Mouse (Mus musculus) midbrain, embryonic 14.5 days (tissue): ENCODE measurements around the gene Npas2. TPM values are rescaled to one million over a fixed set of nuclear protein-coding genes. Genes with fewer than 3 reads are reported as not detected.

Source experiments
- ATAC-seq: fragments of 200-750 bp; cut with Nextera tagmentation; 2 replicates; pipeline ENCODE4 v1.8.0; 2017; ENCODE audit warnings: moderate number of reproducible peaks, moderate library complexity; ENCODE audit not compliant: low FRiP score, low TSS enrichment
- DNase-seq: peaks from one replicate; pipeline ENCODE4 v3.0.0-alpha.2; 2015
- H3K27ac ChIP-seq: fragments of 300-500 bp; sonication (generic); replicated peaks from 2 replicates; pipeline ENCODE4 v1.5.1; 2014; ENCODE audit warnings: mild to moderate bottlenecking, low read depth, low read length, moderate library complexity
- H3K27me3 ChIP-seq: fragments of 300-500 bp; sonication (generic); 2 replicates; pipeline ENCODE4 v1.6.1; 2014; ENCODE audit warnings: low read length, control low read depth, mixed read lengths; ENCODE audit not compliant: control insufficient read depth, insufficient read depth
- H3K36me3 ChIP-seq: fragments of 300-500 bp; sonication (generic); 2 replicates; pipeline ENCODE4 v1.6.1; 2014; ENCODE audit warnings: low read length, control low read depth; ENCODE audit not compliant: control insufficient read depth, insufficient read depth
- H3K4me1 ChIP-seq: fragments of 300-500 bp; sonication (generic); 2 replicates; pipeline ENCODE4 v1.6.1; 2014; ENCODE audit warnings: mild to moderate bottlenecking, antibody characterized with exemption, low read length, control low read depth; ENCODE audit not compliant: control insufficient read depth, insufficient read depth
- H3K4me2 ChIP-seq: fragments of 300-500 bp; sonication (generic); 2 replicates; pipeline ENCODE4 v1.6.1; 2014; ENCODE audit warnings: mild to moderate bottlenecking, low read length, moderate library complexity
- H3K4me3 ChIP-seq: fragments of 300-500 bp; sonication (generic); replicated peaks from 2 replicates; pipeline ENCODE4 v1.5.1; 2014; ENCODE audit warnings: low read depth, low read length
- H3K9ac ChIP-seq: fragments of 300-500 bp; sonication (generic); replicated peaks from 2 replicates; pipeline ENCODE4 v1.6.1; 2014; ENCODE audit warnings: mild to moderate bottlenecking, low read length, moderate library complexity
- H3K9me3 ChIP-seq: fragments of 300-500 bp; sonication (generic); 2 replicates; pipeline ENCODE4 v1.6.1; 2016; ENCODE audit warnings: low read length, control low read depth, mixed read lengths; ENCODE audit not compliant: control insufficient read depth
- WGBS: fragments of 180-500 bp; shearing (Covaris S2); extraction: QIAGEN DNeasy Blood & Tissue Kit; methylation state at CpG from one replicate; pipeline ENCODE4 v1.1.7; 2014; 5-methylcytosine and 5-hydroxymethylcytosine counted together
- polyA plus RNA-seq: library from polyadenylated mRNA; unstranded; fragments of >200 nt; fragmentation: Nextera tagmentation; extraction: Ambion mirVana; gene quantifications from 2 replicates; pipeline ENCODE4 v1.2.1, GENCODE M21; 2014

The Npas2 gene
- polyA plus RNA-seq, 1 experiment from 2014 or later, result 0.33 TPM

DNA sequence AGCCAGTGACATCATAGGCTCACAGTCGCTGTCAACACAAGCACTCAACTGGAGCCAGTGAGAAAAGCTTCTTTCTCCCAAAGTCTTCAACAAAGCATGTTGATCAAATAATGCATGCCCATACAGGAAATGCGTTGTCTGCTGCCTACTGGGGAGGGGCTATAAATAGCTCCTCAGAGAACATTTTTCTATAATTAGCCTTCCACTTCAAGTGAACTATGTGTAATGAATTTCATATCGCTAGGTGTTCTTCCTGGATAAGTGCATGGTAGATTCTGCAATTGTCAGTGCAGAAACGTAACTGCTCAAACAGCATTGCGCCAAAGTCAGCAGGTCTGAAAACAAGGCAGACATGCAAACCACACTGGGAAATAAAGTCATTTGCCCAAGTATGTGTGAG lies 7.7 kb upstream of the Npas2 start:
- Histone ChIP-seq H3K27me3 (no peaks in the 10 kb centered on the region), H3K4me1 (no peaks in the 10 kb centered on the region), H3K27ac (no peak overlapping the region), H3K4me2 (no peak overlapping the region), H3K9ac (no peak overlapping the region), H3K9me3 (no peaks in the 10 kb centered on the region), H3K4me3 (no peak overlapping the region), H3K36me3 (no peaks in the 10 kb centered on the region)
- WGBS, result 86% methylated on average over 5 of the region's 5 CpGs
- DNase-seq (no peak), ATAC-seq (no peak)

DNA sequence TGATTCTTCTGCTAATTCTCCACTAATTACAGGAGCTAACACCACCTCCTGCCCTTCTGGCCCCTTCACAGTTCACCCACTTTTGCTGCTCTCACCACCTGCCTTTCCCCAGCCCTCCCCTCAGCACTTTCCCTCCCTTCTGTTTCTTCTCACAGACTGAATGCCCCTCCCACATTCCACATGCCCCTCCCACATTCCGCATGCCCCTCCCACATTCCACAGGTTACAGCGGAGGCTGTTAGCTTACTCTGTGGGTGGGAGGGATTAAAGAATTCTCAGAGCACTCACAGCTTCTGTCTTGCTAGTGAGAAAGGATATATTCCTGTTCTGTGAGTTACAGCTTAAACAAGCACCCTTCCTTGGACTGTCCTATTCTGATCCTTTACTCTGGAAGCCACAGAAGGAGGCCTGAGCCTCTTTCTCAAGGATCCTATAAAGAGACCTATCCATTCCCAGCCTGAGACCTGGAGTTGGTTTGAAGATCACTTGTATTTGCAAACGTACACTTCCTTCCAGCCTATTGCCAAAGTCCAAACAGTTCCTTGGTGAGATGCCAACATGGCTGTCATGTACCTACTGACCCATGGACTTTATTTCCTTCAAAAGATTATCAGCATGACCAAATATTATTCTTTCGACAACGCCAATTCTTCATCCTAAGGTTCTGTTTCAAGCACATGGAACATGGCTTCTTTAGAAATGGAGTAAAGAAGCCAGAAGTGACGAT lies 6.7 kb upstream of the Npas2 start:
- Histone ChIP-seq H3K4me3 (no peak overlapping the region), H3K4me2 (no peak overlapping the region), H3K4me1 (no peaks in the 10 kb centered on the region), H3K9me3 (no peaks in the 10 kb centered on the region), H3K27me3 (peaks cover 4% of the 10 kb centered on the region; the same call in 1 of the 2 replicates), H3K9ac (no peak overlapping the region), H3K36me3 (no peaks in the 10 kb centered on the region), H3K27ac (no peak overlapping the region)
- no peak for DNase-seq
- no peak for ATAC-seq
- WGBS, result 54% methylated on average over 6 of the region's 6 CpGs

DNA sequence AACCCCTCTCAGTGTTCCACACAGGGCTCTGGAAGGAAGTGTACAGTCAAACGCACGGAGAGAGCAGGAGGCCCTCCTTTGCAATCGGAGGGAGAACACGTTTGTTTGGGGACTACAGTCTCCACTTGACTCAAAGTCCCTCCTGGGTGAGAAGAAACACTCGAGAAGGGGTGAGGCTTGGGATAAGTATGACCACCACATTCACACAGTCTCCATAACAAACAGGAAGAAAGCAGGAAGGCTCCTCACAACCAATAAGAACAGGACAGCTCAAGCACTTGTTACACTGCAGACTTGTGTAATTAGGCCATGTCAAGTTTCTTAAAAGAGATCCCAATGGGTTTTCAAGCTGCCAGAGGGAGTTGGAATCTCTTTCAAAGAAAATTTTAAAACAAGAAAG lies 2.4 kb upstream of the Npas2 start:
- H3K36me3 ChIP-seq, result no peaks in the 10 kb centered on the region
- no peak overlapping the region for H3K4me2 ChIP-seq
- DNase-seq, result no peak
- 0 out of 2 replicates have a peak, but pooled peaks cover 15% of the 10 kb centered on the region for H3K4me1 ChIP-seq
- H3K27ac ChIP-seq, result no peak overlapping the region
- WGBS, result 78% methylated on average over 5 of the region's 5 CpGs
- ATAC-seq, result no peak
- H3K4me3 ChIP-seq, result no peak overlapping the region
- no peak overlapping the region for H3K9ac ChIP-seq
- H3K27me3 ChIP-seq, result peaks cover 44% of the 10 kb centered on the region
- no peaks in the 10 kb centered on the region for H3K9me3 ChIP-seq

DNA sequence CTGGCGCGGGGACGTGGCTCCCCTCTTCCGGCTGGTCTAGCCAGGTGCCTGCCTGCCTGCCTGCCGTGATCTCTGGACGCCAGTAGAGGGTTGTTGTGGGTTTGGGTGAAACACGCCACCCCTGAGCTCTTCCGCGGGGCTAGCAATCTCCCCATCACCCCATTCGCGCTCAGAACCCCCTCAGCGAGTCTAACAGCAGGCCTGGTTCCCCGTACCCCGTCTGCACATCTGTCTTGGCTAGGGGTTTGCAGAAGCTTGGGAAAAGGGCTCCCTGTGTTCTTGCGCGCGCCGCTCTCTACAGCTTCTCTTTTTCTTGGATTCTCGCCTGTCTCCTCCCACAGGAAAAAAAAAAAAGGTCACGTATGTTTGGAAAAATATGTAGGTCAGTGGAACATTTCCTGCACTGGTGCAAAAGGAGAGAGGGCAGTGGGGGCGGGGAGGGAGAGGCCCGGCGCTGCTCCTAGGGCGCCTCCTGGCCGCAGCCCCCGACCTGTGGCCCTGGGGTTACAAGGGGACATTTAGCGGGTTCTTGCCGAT lies 1.0 kb upstream of the Npas2 start:
- 1% methylated on average over 28 of the region's 28 CpGs for WGBS
- no peaks in the 10 kb centered on the region for H3K9me3 ChIP-seq
- H3K27ac ChIP-seq, result no peak overlapping the region
- H3K27me3 ChIP-seq, result peaks cover 53% of the 10 kb centered on the region
- H3K9ac ChIP-seq, result peak overlapping the region; percentile 67; the same call in 1 of the 2 replicates
- no peak for ATAC-seq
- H3K36me3 ChIP-seq, result no peaks in the 10 kb centered on the region
- H3K4me1 ChIP-seq, result 0 out of 2 replicates have a peak, but pooled peaks cover 15% of the 10 kb centered on the region
- H3K4me2 ChIP-seq, result peak overlapping the region; percentile 99
- H3K4me3 ChIP-seq, result peak overlapping the region; percentile 67
- DNase-seq, result peak; percentile 55

DNA sequence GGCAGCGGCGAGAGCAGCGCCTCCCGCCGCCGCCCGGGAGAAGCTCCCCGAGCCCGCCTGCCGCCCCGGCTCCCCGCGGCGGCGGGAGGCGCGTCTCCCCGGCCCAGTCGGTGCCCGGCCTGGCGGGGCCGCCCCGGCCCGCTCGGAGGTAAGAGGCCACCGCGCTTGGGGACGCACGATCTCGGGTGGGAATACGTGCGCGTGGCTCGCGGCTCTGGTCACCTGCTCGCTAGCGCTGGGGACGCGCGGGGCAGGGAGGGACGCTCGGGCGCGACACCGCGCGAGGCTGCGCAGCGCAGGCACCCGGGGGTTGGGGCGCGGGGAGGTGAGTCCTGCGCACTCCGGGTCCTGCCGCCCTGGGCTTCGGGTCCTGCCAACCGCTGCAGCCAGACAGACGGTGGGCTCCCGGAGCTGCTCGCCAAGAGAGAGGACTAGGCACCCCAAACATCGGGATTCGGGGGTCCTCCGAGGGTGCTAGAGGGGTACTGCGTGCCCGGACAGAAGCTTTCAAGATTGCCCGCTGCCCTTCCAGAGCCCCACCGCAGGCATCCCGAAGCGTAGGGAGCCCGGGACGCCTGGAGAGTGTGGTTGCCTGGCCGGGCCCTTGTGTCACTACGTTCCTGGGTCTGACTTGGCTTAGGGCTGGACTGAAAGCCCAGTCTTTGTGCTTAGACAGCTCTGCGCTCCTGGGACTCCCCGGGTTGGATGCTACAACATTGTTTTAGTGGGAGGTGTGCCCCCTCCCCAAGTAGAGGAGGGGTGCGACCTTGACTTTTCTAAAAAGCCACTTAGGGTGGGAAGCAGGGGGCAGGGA lies 538 bp downstream of the Npas2 start:
- H3K4me2 ChIP-seq, result peak overlapping the region; percentile 99
- peaks cover 53% of the 10 kb centered on the region for H3K27me3 ChIP-seq

DNA sequence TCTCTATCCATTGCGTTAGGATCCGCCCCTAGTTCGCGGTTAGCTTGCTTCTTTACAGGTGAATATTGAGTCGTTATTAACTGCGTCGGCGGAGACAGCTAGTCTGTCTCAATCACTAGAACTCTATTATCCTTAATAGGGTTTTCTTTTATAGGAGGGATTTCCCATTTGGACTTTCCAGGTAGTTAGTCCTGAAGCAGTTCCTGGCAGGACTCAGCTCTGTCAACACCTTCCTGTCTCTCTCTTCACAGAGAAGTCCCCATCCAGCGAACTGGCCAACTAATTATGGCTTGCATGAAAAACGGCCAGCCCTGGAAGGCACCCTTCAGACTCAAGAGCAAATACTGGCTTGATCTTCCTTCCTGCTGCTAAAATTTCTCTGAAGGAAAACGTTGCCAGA lies 1.4 kb downstream of the Npas2 start:
- Histone ChIP-seq H3K27me3 (peaks cover 53% of the 10 kb centered on the region), H3K27ac (no peak overlapping the region), H3K4me2 (no peak overlapping the region), H3K9ac (no peak overlapping the region), H3K9me3 (no peaks in the 10 kb centered on the region), H3K4me3 (no peak overlapping the region), H3K4me1 (0 out of 2 replicates have a peak, but pooled peaks cover 15% of the 10 kb centered on the region), H3K36me3 (no peaks in the 10 kb centered on the region)
- WGBS, result 3% methylated on average over 11 of the region's 11 CpGs
- DNase-seq (no peak), ATAC-seq (no peak)

More for the DNA sequence above, 538 bp downstream of the Npas2 start:
- H3K9me3 ChIP-seq, result no peaks in the 10 kb centered on the region
- ATAC-seq (peak; percentile 71; the same call in 1 of the 2 replicates), DNase-seq (peak; percentile 74)
- peak overlapping the region; percentile 67 for H3K9ac ChIP-seq
- H3K4me3 ChIP-seq, result peak overlapping the region; percentile 67
- H3K36me3 ChIP-seq, result no peaks in the 10 kb centered on the region
- WGBS, result under 1% methylated on average over 70 of the region's 76 CpGs
- H3K4me1 ChIP-seq, result 0 out of 2 replicates have a peak, but pooled peaks cover 15% of the 10 kb centered on the region
- no peak overlapping the region for H3K27ac ChIP-seq

DNA sequence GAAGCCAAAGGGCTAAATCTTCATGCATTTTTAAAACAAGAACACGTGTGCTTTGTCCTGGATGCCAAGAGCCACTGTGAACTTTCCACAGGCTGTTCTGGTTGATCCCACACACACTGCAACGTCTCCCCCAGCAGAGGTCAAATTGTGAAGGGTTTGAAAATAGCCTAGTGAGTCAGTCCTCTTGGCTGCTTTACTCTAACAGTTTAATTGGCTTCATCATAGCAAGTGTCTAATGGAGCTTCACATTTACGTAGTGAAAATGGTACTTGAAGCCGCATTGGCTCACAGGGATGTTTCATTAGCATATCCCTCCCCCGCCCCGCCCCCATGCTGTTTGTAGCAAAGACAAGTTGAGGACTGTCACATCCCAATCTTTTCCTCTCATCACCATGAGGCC lies 2.6 kb downstream of the Npas2 start:
- Histone ChIP-seq H3K9ac (no peak overlapping the region), H3K27me3 (peaks cover 53% of the 10 kb centered on the region), H3K36me3 (no peaks in the 10 kb centered on the region), H3K27ac (no peak overlapping the region), H3K4me3 (no peak overlapping the region), H3K9me3 (no peaks in the 10 kb centered on the region), H3K4me1 (0 out of 2 replicates have a peak, but pooled peaks cover 15% of the 10 kb centered on the region), H3K4me2 (no peak overlapping the region)
- ATAC-seq (no peak), DNase-seq (peak; percentile 19)
- 32% methylated on average over 6 of the region's 6 CpGs for WGBS

DNA sequence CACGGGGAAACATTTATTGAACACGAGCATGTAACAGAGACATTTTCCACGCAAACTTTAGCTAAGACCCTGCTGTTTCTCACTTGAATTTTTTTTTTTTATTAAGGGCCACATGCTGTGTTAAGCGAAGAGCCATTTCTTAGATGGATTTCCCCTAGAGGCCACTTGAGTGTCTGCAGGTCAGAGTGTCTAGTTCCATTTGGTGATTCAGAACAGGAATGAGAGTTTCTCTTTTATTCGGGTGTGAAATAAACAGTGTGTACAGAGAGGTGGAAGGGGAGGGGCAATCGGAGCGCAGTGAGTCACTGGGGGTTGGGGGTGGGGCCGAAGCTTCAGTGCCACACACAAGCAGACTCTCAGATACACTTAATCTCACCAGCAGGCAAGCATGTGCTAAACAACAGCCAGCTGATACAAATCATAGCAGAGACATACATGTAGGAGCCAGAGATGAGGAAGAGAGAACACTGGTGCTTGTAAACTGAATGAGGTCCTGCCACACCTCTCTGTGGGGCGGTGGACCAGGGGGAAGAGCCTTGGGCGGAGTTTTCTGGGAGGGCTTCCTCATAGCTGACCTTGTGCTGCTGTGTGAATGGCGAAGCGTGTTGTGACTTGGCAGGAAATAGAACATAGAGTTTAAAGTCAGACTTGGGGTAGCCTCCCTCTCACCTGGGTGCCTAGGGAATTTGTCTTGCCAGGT lies 3.3 kb downstream of the Npas2 start:
- H3K4me3 ChIP-seq, result no peak overlapping the region
- 0 out of 2 replicates have a peak, but pooled peaks cover 15% of the 10 kb centered on the region for H3K4me1 ChIP-seq
- H3K9me3 ChIP-seq, result no peaks in the 10 kb centered on the region
- ATAC-seq (no peak), DNase-seq (peak; percentile 43)
- no peak overlapping the region for H3K4me2 ChIP-seq
- no peak overlapping the region for H3K27ac ChIP-seq
- H3K9ac ChIP-seq, result no peak overlapping the region
- 58% methylated on average over 12 of the region's 12 CpGs for WGBS
- no peaks in the 10 kb centered on the region for H3K36me3 ChIP-seq
- H3K27me3 ChIP-seq, result peaks cover 50% of the 10 kb centered on the region
